Mouse (Mus musculus) heart, adult 11 months (tissue): ENCODE measurements at regions not wholly inside any gene's neighbourhood (a gene's known extent, or its start where the extent isn't known, plus 50 kb on each side); places are given as distances from the start of the nearest gene placed in this dataset.

ENCODE experiments used
- DNase-seq: peaks from one replicate; pipeline ENCODE4 v3.0.0; 2022

- DNase-seq = peak; percentile 92
Observed at GRCm38 (mm10) chr14:100607109-100607508, 322.6 kb upstream of the Klf12 start.

- no peak for DNase-seq
Observed at GRCm38 (mm10) chr14:100600886-100601451, 316.5 kb upstream of the Klf12 start.

- DNase-seq = no peak
Observed at GRCm38 (mm10) chr14:100570026-100570425, 285.5 kb upstream of the Klf12 start.

GRCm38 (mm10) chr14:100561884-100562283 is 277.4 kb upstream of the Klf12 start:
- no peak for DNase-seq

GRCm38 (mm10) chr14:100558378-100558777 is 273.9 kb upstream of the Klf12 start:
- DNase-seq = peak; percentile 97

GRCm38 (mm10) chr14:100552466-100552865 is 268.0 kb upstream of the Klf12 start:
- no peak for DNase-seq

- DNase-seq = no peak
Observed at GRCm38 (mm10) chr14:100550266-100550665, 265.8 kb upstream of the Klf12 start.

- DNase-seq = no peak
Observed at GRCm38 (mm10) chr14:100530217-100530616, 245.7 kb upstream of the Klf12 start.

DNA sequence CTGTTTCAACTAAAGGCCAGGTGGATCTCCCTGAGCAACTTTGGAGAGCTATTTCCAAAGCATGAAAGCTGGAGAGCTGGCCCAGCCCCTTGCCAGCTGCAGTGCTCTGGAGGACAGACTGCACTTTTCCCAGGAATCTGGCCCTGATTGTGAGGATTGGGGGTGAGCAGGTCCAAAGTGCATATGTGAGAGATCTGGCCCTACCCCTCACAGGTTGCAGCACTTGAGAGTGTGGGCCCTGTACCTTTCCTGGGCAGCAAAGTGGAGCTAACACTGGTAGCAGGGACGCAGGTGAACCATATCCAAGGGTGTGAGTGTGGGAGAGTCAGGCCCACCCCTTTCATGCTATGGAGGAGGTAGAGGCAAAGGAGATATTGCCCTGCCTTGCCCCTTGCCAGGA is 245.3 kb upstream of the Klf12 start:
- no peak for DNase-seq

- DNase-seq = no peak
Observed at GRCm38 (mm10) chr14:100509396-100509795, 224.9 kb upstream of the Klf12 start.

DNA sequence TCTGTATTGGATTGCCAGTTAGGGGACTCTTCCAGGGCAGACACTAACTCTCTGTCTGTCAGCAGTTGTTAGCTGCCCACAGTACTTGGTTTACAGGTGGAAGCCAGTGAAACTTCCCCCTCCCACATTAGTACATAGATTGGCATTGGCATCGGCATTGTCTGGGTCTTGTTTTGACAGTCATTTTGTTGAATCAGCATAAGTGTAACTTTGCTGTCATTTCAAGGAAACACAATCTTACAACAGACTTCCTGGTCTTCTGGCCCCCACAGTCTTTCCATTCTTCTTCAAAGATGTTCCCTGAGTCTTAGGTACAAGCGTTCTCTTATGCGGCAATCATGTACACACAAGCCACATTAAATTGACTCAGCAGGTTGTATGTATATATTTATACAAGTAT is 223.6 kb upstream of the Klf12 start:
- no peak for DNase-seq

DNA sequence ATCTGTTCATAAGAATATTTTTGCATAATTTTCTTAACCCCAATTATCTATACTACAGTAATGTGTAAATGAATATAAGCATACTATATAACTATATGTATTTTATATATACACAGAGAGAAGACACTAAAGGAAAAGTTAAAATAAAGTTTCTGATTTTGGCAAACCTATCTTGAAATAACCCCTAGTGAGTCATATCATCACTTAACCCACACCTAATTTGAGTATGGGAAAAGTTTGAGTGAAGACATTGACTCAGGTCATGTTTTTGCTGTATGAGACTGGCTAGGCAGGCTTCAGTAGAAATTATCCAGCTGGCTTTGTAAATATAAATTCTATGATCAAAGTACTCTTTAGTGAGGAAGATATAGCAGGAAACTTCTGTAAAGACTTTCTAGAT is 223.1 kb upstream of the Klf12 start:
- DNase-seq = no peak

DNA sequence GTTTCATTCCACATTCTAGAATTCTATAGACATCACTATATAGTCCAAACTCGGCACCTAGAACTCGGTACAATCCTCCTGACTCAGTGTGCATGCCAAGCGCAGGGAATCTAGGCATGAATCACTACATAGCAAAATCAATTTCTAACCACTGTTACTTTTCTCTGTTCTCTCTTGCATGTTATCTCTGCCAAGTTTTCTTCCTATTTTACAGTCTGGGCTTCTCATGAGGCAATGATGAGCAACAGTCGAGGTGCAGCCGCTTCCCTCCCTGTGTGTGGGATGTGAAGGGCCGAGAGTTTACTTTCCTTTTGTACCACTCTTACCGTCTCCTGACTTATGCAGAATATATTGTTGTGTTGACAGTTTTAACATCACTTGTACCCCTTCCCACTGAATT is 204.4 kb upstream of the Klf12 start:
- no peak for DNase-seq

GRCm38 (mm10) chr14:100485489-100485888 is 201.0 kb upstream of the Klf12 start:
- DNase-seq = no peak

- DNase-seq = no peak
Observed at GRCm38 (mm10) chr14:100484101-100484500, 199.6 kb upstream of the Klf12 start.

DNA sequence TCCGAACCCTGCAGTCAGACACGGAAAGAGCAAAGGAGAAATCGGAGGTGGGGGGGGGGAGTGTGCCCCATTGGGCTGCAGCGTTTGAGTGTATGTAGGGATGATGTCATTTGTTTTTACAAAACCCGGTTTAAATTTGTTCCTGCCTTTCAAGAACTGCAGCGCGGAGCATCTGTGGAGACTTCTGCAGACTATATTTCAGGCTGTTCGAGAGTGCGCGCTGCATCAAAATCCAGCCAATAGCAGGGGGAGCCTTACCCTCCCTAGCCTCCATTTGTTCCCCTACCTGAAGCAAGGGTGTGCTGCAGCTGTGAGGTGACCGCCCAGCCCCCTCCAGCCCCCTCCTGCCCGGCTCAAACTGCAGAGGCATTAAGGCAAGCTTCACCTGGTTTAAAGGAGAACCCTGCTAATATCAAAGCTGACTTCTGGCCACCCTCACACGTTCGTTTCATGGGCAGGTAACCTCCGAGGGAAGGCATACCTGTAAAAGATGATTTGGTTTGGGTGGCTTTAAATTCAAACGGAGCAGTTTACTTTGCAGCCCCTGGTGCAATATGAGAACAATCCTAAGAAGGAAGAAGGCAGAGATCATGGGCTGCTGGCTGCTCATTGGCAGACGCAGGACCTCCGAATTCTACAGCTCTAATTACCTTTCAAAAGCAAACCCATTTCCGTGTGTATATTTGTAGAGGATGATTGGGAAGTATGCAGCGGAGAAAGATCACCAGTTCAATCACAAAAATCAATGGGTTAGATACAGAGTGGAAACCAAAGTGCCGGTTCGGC is 193.3 kb upstream of the Klf12 start:
- DNase-seq = no peak

DNA sequence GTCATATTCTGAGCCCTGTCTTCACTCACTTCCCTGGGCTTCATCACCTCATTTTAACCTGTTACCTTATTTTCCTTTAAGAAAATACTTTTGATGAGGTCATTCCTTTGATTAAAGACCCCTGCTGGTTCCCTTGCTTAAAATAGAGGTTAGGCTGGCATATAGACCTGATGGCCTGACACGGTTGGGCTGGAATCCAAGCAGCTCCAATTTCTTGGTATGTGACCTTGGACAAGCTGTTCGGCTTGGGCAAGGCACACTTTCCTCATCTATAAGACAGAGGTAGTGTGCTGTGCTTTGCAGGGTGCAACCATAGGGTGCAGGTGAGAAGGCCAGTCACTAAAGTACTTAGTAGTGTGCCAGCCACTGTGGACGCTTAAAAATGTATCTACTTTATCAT is 183.8 kb upstream of the Klf12 start:
- no peak for DNase-seq

GRCm38 (mm10) chr14:100462321-100462720 is 177.8 kb upstream of the Klf12 start:
- DNase-seq = no peak

- peak; percentile 97 for DNase-seq
Observed at GRCm38 (mm10) chr14:100461141-100462043, 176.9 kb upstream of the Klf12 start.

DNA sequence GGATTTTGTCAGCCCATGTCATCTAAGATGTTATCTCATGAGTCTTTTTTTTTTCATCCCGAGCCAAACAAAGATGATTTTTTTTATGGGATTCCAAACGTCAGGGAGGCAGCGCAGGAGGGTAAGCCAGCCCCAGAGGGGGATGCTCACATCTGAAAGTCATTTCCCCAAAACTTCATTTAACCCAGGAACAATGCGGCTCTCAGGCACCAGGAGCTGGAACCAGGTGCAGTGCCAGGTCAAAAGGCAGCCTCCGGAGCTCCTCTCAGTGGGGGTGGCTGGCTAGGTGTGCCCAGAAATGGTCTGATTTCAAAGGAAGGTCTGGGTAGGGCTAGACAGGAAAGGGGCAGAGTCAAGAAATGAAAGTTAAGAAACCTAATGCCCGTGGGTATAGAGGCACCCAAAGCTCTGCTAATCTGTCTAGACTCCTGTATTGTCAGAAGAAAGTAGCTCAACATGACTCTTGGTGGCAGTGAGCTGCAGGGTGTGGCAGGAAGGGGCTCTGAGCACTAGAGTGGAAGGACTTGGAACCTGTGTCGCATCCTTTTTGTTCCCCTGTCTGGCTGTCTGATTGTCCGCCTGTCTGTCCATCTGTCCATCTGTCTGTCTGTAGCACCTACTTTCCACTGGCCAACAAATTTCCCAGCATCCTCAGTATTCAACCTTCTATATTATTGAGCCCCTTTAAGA is 175.3 kb upstream of the Klf12 start:
- DNase-seq = no peak

DNA sequence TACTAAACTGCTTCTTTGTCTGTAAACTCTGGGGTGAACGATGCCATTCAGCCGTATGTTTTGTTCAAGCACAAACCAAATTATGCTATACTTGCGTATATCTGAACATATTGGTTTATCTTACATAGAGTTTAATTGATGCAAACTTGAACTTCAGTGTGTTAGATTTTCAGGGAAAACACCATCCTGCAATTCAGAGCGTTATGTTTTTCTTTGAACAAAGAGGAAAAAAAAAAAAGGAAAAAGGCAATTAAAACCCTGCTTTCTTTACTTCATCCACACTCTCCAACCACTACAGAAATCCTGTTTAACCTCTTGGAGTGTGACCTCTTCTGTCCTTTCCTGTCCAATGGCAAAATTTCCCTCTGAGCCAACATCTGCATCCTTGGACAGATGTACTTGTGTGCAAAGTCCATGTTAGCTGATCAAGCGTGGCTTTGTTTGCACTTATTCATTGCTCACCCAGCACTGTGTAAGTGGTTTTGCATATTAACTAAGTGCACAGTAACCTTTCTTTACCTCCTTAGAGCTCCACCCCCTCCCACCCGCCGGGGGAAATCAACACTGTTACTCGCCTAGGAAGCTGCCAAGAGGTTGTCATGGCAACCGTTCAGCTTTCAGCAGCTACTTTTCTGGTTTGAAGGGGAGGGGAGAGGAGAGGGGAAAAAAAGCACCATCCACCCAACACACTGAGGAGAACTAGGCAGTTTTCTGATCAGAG is 174.4 kb upstream of the Klf12 start:
- peak; percentile 89 for DNase-seq
